Mouse (Mus musculus) ovary, postnatal 10 days (tissue): ENCODE measurements around the gene Csmd2.
A peak's percentile ranks its signal among the peaks of the same experiment; 100 is the strongest.

Source experiments
- DNase-seq: peaks from one replicate; pipeline ENCODE4 v3.0.0; 2022; ENCODE audit warnings: low spot score

The Csmd2 gene

GRCm38 (mm10) chr4:128241854-128242356 lies 254.2 kb downstream of the Csmd2 start:
- no peak for DNase-seq

GRCm38 (mm10) chr4:128245201-128245600 lies 257.5 kb downstream of the Csmd2 start:
- no peak for DNase-seq

GRCm38 (mm10) chr4:128248676-128249075 lies 261.0 kb downstream of the Csmd2 start:
- peak; percentile 18 for DNase-seq

GRCm38 (mm10) chr4:128259211-128259610 lies 271.6 kb downstream of the Csmd2 start:
- DNase-seq = no peak

- DNase-seq = no peak
Observed at GRCm38 (mm10) chr4:128260907-128261560, 273.4 kb downstream of the Csmd2 start, which contains the start of gene Hmgb4. Gene Hmgb4 (minus strand): TSS chr4:128260957.

- DNase-seq = no peak
Observed at GRCm38 (mm10) chr4:128264491-128264890, 276.8 kb downstream of the Csmd2 start.

GRCm38 (mm10) chr4:128265341-128265740 lies 277.7 kb downstream of the Csmd2 start:
- no peak for DNase-seq

GRCm38 (mm10) chr4:128269261-128269875 lies 281.7 kb downstream of the Csmd2 start:
- DNase-seq = no peak

- DNase-seq = no peak
Observed at GRCm38 (mm10) chr4:128270177-128270576, 282.5 kb downstream of the Csmd2 start.

GRCm38 (mm10) chr4:128270931-128271330 lies 283.3 kb downstream of the Csmd2 start:
- no peak for DNase-seq

GRCm38 (mm10) chr4:128272501-128272900 lies 284.8 kb downstream of the Csmd2 start:
- DNase-seq = no peak

GRCm38 (mm10) chr4:128273146-128273545 lies 285.5 kb downstream of the Csmd2 start:
- no peak for DNase-seq

GRCm38 (mm10) chr4:128275116-128275515 lies 287.5 kb downstream of the Csmd2 start:
- DNase-seq = no peak

GRCm38 (mm10) chr4:128275586-128275985 lies 287.9 kb downstream of the Csmd2 start:
- DNase-seq = no peak

- DNase-seq = no peak
Observed at GRCm38 (mm10) chr4:128285009-128285408, 297.4 kb downstream of the Csmd2 start.

GRCm38 (mm10) chr4:128288095-128288494 lies 300.4 kb downstream of the Csmd2 start:
- no peak for DNase-seq

GRCm38 (mm10) chr4:128304049-128304448 lies 316.4 kb downstream of the Csmd2 start:
- no peak for DNase-seq

GRCm38 (mm10) chr4:128306011-128306410 lies 318.4 kb downstream of the Csmd2 start:
- no peak for DNase-seq

GRCm38 (mm10) chr4:128315328-128315727 lies 327.7 kb downstream of the Csmd2 start:
- no peak for DNase-seq

GRCm38 (mm10) chr4:128317951-128318350 lies 330.3 kb downstream of the Csmd2 start:
- DNase-seq = no peak

- DNase-seq = no peak
Observed at GRCm38 (mm10) chr4:128325511-128325910, 337.9 kb downstream of the Csmd2 start.

- no peak for DNase-seq
Observed at GRCm38 (mm10) chr4:128326755-128327154, 339.1 kb downstream of the Csmd2 start.

GRCm38 (mm10) chr4:128327421-128327820 lies 339.8 kb downstream of the Csmd2 start:
- DNase-seq = no peak

- DNase-seq = no peak
Observed at GRCm38 (mm10) chr4:128330519-128330918, 342.9 kb downstream of the Csmd2 start.
